8 mouse cellular contexts compared by ENCODE assay signal in genomic region chr2:129800904-129801230, GRCm38 (mm10). TPM values are rescaled to one million over a fixed set of nuclear protein-coding genes. Genes with fewer than 3 reads are reported as not detected.
DNase-seq lines count a peak whose midpoint lies in the region; ATAC-seq and TF ChIP-seq lines count a peak whose summit lies in the region.

No protein-coding gene starts in this region.

- H3K4me2 ChIP-seq in kidney, embryonic 14.5 days (replicated peaks; ENCODE audit: low read depth, low read length), result peak overlapping the region; percentile 61
- H3K4me2 ChIP-seq in hindbrain, embryonic 12.5 days (replicated peaks), result peak overlapping the region; percentile 94
- H3K4me2 ChIP-seq in midbrain, embryonic 12.5 days (replicated peaks), result peak overlapping the region; percentile 90

- H3K27me3 ChIP-seq in kidney, embryonic 14.5 days (ENCODE audit: control insufficient read depth, insufficient read depth, low read length), result no peaks in the 10 kb centered on the region
- no peaks in the 10 kb centered on the region for H3K27me3 ChIP-seq in hindbrain, embryonic 12.5 days
- H3K27me3 ChIP-seq in midbrain, embryonic 12.5 days, result no peaks in the 10 kb centered on the region

- no peak for TF ChIP-seq POLR2A in bone marrow macrophage, adult 2 months (IDR thresholded peaks at IDR 0.05; ENCODE audit: borderline replicate concordance, low read depth, low read length)

- H3K4me3 ChIP-seq in kidney, embryonic 14.5 days (ENCODE audit: low read length), result peak overlapping the region; percentile 76
- H3K4me3 ChIP-seq in bone marrow macrophage, adult 2 months (ENCODE audit: insufficient read depth, low read length), result peak overlapping the region; percentile 92
- peak overlapping the region; percentile 91 for H3K4me3 ChIP-seq in hindbrain, embryonic 12.5 days
- peak overlapping the region; percentile 95 for H3K4me3 ChIP-seq in midbrain, embryonic 12.5 days

- H3K9ac ChIP-seq in kidney, embryonic 14.5 days (ENCODE audit: low read depth, low read length), result peak overlapping the region; percentile 91
- H3K9ac ChIP-seq in hindbrain, embryonic 12.5 days, result peak overlapping the region; percentile 81
- peak overlapping the region; percentile 96 for H3K9ac ChIP-seq in midbrain, embryonic 12.5 days (replicated peaks)

- ATAC-seq in kidney, embryonic 14.5 days (ENCODE audit: low FRiP score, low TSS enrichment), result peak; percentile 61
- peak; percentile 67; the same call in 1 of the 2 replicates for ATAC-seq in hindbrain, embryonic 12.5 days (ENCODE audit: low FRiP score)
- ATAC-seq in midbrain, embryonic 12.5 days (ENCODE audit: low FRiP score, low read depth), result no peak; the same call in 1 of the 2 replicates

- 1% methylated on average over 29 of the region's 32 CpGs for WGBS in kidney, embryonic 14.5 days
- WGBS in hindbrain, embryonic 12.5 days, result under 1% methylated on average over 29 of the region's 32 CpGs
- under 1% methylated on average over 32 of the region's 32 CpGs for WGBS in midbrain, embryonic 12.5 days

- no peak for TF ChIP-seq CTCF in bone marrow macrophage, adult 2 months (IDR thresholded peaks at IDR 0.05; ENCODE audit: low read depth, low read length)

- H3K27ac ChIP-seq in kidney, embryonic 14.5 days (ENCODE audit: low read depth, low read length), result peak overlapping the region; percentile 91
- H3K27ac ChIP-seq in bone marrow macrophage, adult 2 months (ENCODE audit: insufficient read depth, low read depth, low read length), result peak overlapping the region; percentile 91
- H3K27ac ChIP-seq in hindbrain, embryonic 12.5 days, result peak overlapping the region; percentile 97
- H3K27ac ChIP-seq in midbrain, embryonic 12.5 days (replicated peaks), result peak overlapping the region; percentile 97

- peaks cover 17% of the 10 kb centered on the region for H3K4me1 ChIP-seq in kidney, embryonic 14.5 days (ENCODE audit: control insufficient read depth, insufficient read depth, low read length)
- peaks cover 12% of the 10 kb centered on the region for H3K4me1 ChIP-seq in bone marrow macrophage, adult 2 months (ENCODE audit: control insufficient read depth, insufficient read depth, low read length)
- peaks cover 35% of the 10 kb centered on the region for H3K4me1 ChIP-seq in hindbrain, embryonic 12.5 days
- H3K4me1 ChIP-seq in midbrain, embryonic 12.5 days, result peaks cover 29% of the 10 kb centered on the region

- H3K9me3 ChIP-seq in kidney, embryonic 14.5 days (ENCODE audit: control insufficient read depth, low read length), result no peaks in the 10 kb centered on the region
- no peaks in the 10 kb centered on the region for H3K9me3 ChIP-seq in hindbrain, embryonic 12.5 days (replicated peaks)
- H3K9me3 ChIP-seq in midbrain, embryonic 12.5 days, result no peaks in the 10 kb centered on the region

- peaks cover 15% of the 10 kb centered on the region; the same call in 1 of the 2 replicates for H3K36me3 ChIP-seq in kidney, embryonic 14.5 days (ENCODE audit: control insufficient read depth, insufficient read depth, low read length)
- peaks cover 6% of the 10 kb centered on the region; the same call in 1 of the 2 replicates for H3K36me3 ChIP-seq in hindbrain, embryonic 12.5 days
- peaks cover 14% of the 10 kb centered on the region; the same call in 1 of the 2 replicates for H3K36me3 ChIP-seq in midbrain, embryonic 12.5 days

- DNase-seq in kidney, postnatal 36 days, result no peak
- no peak for DNase-seq in gastrocnemius, postnatal 25 days
- no peak for DNase-seq in ovary, postnatal 14 days (ENCODE audit: low spot score)
- no peak for DNase-seq in frontal cortex, postnatal 36 days (ENCODE audit: low spot score in 2 of 2)

RNA-seq across cellular contexts. Expression of gene Stk35, which starts 0.6 kb away (rescaled TPM):
- 8.7 and 16.4 TPM in 2 replicates for polyA plus RNA-seq in kidney, embryonic 14.5 days (2014; fragmentation: Nextera tagmentation; extraction: Ambion mirVana)
- 18.0 and 18.8 TPM in 2 replicates for polyA plus RNA-seq in bone marrow macrophage, adult 2 months (2012; ENCODE audit: insufficient read depth, insufficient read length, missing spikeins)
- 16.9 and 18.0 TPM in 2 replicates for polyA plus RNA-seq in hindbrain, embryonic 12.5 days (2016; fragmentation: Nextera tagmentation; extraction: Ambion mirVana)
- 15.5 and 17.2 TPM in 2 replicates for polyA plus RNA-seq in midbrain, embryonic 12.5 days (2016; fragmentation: Nextera tagmentation; extraction: Ambion mirVana)
- total RNA-seq in gastrocnemius, postnatal 25 days (2021), result 1 to 10 TPM; 5.3 to 7.6 TPM
